Comparison of ENCODE assay signal across 24 mouse cellular contexts in the genomic region with DNA sequence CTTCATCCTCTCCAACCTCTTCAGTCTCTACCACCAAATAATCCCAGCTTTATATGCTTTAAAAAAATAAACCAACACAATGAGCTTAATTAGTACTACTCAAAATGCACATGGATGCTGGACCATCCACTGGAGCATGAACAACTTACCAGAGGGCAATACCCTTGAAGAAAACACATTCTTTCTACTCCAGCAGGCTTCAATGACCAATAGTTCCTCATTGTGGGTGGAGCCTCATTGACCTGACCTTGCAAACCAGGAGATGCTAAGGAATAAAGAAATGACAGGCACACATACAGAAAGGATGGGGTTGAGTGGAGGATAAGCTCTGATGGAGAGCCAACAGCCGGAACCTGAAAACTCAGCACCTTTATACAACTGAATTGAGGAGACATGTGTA.
A peak's percentile ranks its signal among the peaks of the same experiment; 100 is the strongest.
DNase-seq lines count a peak whose midpoint lies in the region; ATAC-seq lines count a peak whose summit lies in the region.
"Had no signal": no experiment of that assay in that cellular context is flagged by ENCODE, and none has a peak within 500 bp of the region (broad histone marks: within the 10 kb centered on the region; RNA-seq: fewer than 3 reads in every experiment).

No protein-coding gene starts in this region.

- no peak overlapping the region for H3K4me2 ChIP-seq in kidney, embryonic 15.5 days
- H3K4me2 ChIP-seq: embryonic facial prominence, embryonic 13.5 days; embryonic facial prominence, embryonic 15.5 days; forebrain, embryonic 12.5 days had no signal

- H3K4me3 ChIP-seq in kidney, embryonic 15.5 days (replicated peaks), result no peak overlapping the region
- H3K4me3 ChIP-seq: embryonic facial prominence, embryonic 13.5 days; embryonic facial prominence, embryonic 15.5 days; erythroblast, embryonic 14.5 days; forebrain, embryonic 10.5 days; forebrain, embryonic 12.5 days had no signal

- H3K27ac ChIP-seq in kidney, embryonic 15.5 days, result no peak overlapping the region
- H3K27ac ChIP-seq: embryonic facial prominence, embryonic 13.5 days; embryonic facial prominence, embryonic 15.5 days; forebrain, embryonic 10.5 days; forebrain, embryonic 12.5 days had no signal

- no peak for ATAC-seq in kidney, embryonic 15.5 days (replicated peaks; ENCODE audit: low FRiP score)
- ATAC-seq: forebrain, embryonic 14.5 days had no signal

- DNase-seq in kidney, adult 11 months, result peak; percentile 48
- no peak for DNase-seq in kidney, adult 18-20 months
- peak; percentile 15 to 61 for DNase-seq in kidney, adult 8-10 months
- peak; percentile 35 for DNase-seq in kidney, postnatal 14 days
- no peak for DNase-seq in kidney, postnatal 10 days
- DNase-seq in kidney, postnatal 36 days, result peak; percentile 13 to 41
- no peak for DNase-seq in lung, postnatal 25 days (ENCODE audit: low spot score)
- DNase-seq: adrenal gland, adult 2 months; adrenal gland, postnatal 10 days; adrenal gland, postnatal 25 days; cerebellum, adult 11 months; cerebellum, adult 18-20 months; cerebellum, adult 8-10 months; cerebellum, adult 9-11 months; cerebellum, postnatal 14 days; cerebellum, postnatal 36 days; embryo, embryonic 11 days had no signal

- H3K27me3 ChIP-seq in kidney, embryonic 15.5 days, result no peaks in the 10 kb centered on the region
- H3K27me3 ChIP-seq: embryonic facial prominence, embryonic 13.5 days; embryonic facial prominence, embryonic 15.5 days; forebrain, embryonic 12.5 days had no signal

- H3K4me1 ChIP-seq in kidney, embryonic 15.5 days, result no peaks in the 10 kb centered on the region
- H3K4me1 ChIP-seq: embryonic facial prominence, embryonic 13.5 days; embryonic facial prominence, embryonic 15.5 days; forebrain, embryonic 12.5 days had no signal

- no peaks in the 10 kb centered on the region for H3K36me3 ChIP-seq in kidney, embryonic 15.5 days
- H3K36me3 ChIP-seq: embryonic facial prominence, embryonic 13.5 days; embryonic facial prominence, embryonic 15.5 days; forebrain, embryonic 10.5 days; forebrain, embryonic 12.5 days had no signal

- H3K9ac ChIP-seq in kidney, embryonic 15.5 days, result no peak overlapping the region
- H3K9ac ChIP-seq: embryonic facial prominence, embryonic 13.5 days; embryonic facial prominence, embryonic 15.5 days; forebrain, embryonic 12.5 days had no signal

- H3K9me3 ChIP-seq in kidney, embryonic 15.5 days (replicated peaks), result no peaks in the 10 kb centered on the region
- H3K9me3 ChIP-seq: embryonic facial prominence, embryonic 13.5 days; embryonic facial prominence, embryonic 15.5 days; forebrain, embryonic 10.5 days; forebrain, embryonic 12.5 days had no signal

- WGBS in kidney, embryonic 15.5 days, result 84% methylated on average over 1 of the region's 1 CpGs

Comparison
In these comparisons a context has a peak if more than half of its experiments do, and no peak if none do; other contexts are left out.
1. DNase-seq: peak in kidney, adult 11 months (single experiment), kidney, adult 8-10 months (2 of 2), kidney, postnatal 14 days (single experiment) and kidney, postnatal 36 days (2 of 2); none in kidney, adult 18-20 months (single experiment), kidney, postnatal 10 days (single experiment) and lung, postnatal 25 days (single experiment).